Mouse (Mus musculus): Measurements from ENCODE around the gene Helz. TPM values are rescaled to one million over a fixed set of nuclear protein-coding genes. Genes with fewer than 3 reads are reported as not detected.

Gene Helz
- total RNA-seq, 2 experiments from 2014 or later, result 14.7 to 16.9 TPM

- DNase-seq, result no peak
These were observed 70.2 kb downstream of the Helz start for GRCm38 (mm10) chr11:107617976-107618375.

- no peak for DNase-seq
These were observed 76.9 kb downstream of the Helz start for GRCm38 (mm10) chr11:107624661-107625060.

GRCm38 (mm10) chr11:107625746-107626145 is 78.0 kb downstream of the Helz start:
- no peak for DNase-seq

GRCm38 (mm10) chr11:107629504-107629903 is 81.8 kb downstream of the Helz start:
- peak; percentile 51 for DNase-seq

- DNase-seq, result no peak
These were observed 82.2 kb downstream of the Helz start for GRCm38 (mm10) chr11:107629951-107630350.

GRCm38 (mm10) chr11:107631124-107631523 is 83.4 kb downstream of the Helz start:
- no peak for DNase-seq

- DNase-seq, result no peak
These were observed 85.9 kb downstream of the Helz start for GRCm38 (mm10) chr11:107633563-107634146.

- no peak for DNase-seq
These were observed 90.4 kb downstream of the Helz start for GRCm38 (mm10) chr11:107638137-107638536.

GRCm38 (mm10) chr11:107639657-107640056 is 91.9 kb downstream of the Helz start:
- DNase-seq, result no peak

- DNase-seq, result no peak
These were observed 96.7 kb downstream of the Helz start for GRCm38 (mm10) chr11:107644461-107644860.

GRCm38 (mm10) chr11:107647330-107647729 is 99.6 kb downstream of the Helz start:
- no peak for DNase-seq

GRCm38 (mm10) chr11:107648668-107649067 is 100.9 kb downstream of the Helz start:
- no peak for DNase-seq

- DNase-seq, result no peak
These were observed 101.7 kb downstream of the Helz start for GRCm38 (mm10) chr11:107649458-107649857.

GRCm38 (mm10) chr11:107650422-107651051 is 102.8 kb downstream of the Helz start:
- DNase-seq, result no peak

- no peak for DNase-seq
These were observed 103.7 kb downstream of the Helz start for GRCm38 (mm10) chr11:107651391-107651790.

- DNase-seq, result no peak
These were observed 104.4 kb downstream of the Helz start for GRCm38 (mm10) chr11:107652137-107652536.

- no peak for DNase-seq
These were observed 107.8 kb downstream of the Helz start for GRCm38 (mm10) chr11:107655538-107655937.

GRCm38 (mm10) chr11:107657117-107657516 is 109.4 kb downstream of the Helz start:
- no peak for DNase-seq

- no peak for DNase-seq
These were observed 112.7 kb downstream of the Helz start for GRCm38 (mm10) chr11:107660452-107660851.

- DNase-seq, result peak; percentile 20
These were observed 114.9 kb downstream of the Helz start for GRCm38 (mm10) chr11:107662666-107663065.

- DNase-seq, result no peak
These were observed 119.8 kb downstream of the Helz start for GRCm38 (mm10) chr11:107667542-107667941.

GRCm38 (mm10) chr11:107668223-107668622 is 120.5 kb downstream of the Helz start:
- DNase-seq, result no peak

- no peak for DNase-seq
These were observed 121.2 kb downstream of the Helz start for GRCm38 (mm10) chr11:107668977-107669376.

GRCm38 (mm10) chr11:107674006-107674405 is 126.3 kb downstream of the Helz start:
- no peak for DNase-seq
